Mouse (Mus musculus) v-Abl transformed pro-B cells (cell line): ENCODE data around the gene Optn.
"Not testable (repeated sequence)": the region's sequence is repeated elsewhere in the genome, so short reads cannot be mapped to it uniquely, and the experiment has no call there.

Source experiments
- in situ Hi-C, 2 experiments: fragments of 400-800 bp; cut with MboI; formaldehyde crosslinking; loops; one replicate each; pipeline ENCODE4 v1.15.1; 2025; ENCODE audit not compliant: unreplicated experiment in 2 of 2

Optn gene

GRCm38 (mm10) chr2:5063299-5064205 lies at the start of gene Optn:
Gene Optn, minus strand, starts transcription at chr2:5064051.
- in situ Hi-C loops, result no loop called here

GRCm38 (mm10) chr2:5112785-5113291 lies 49.0 kb upstream of the Optn start:
- in situ Hi-C loops, result no loop called here

GRCm38 (mm10) chr2:5102891-5103290 lies 39.0 kb upstream of the Optn start:
- in situ Hi-C loops, result no loop called here

- in situ Hi-C loops, result no loop called here
Observed at GRCm38 (mm10) chr2:5101743-5102245, 37.9 kb upstream of the Optn start.

- in situ Hi-C loops, result loop anchor here (10.0 to 25.0 kb wide), 5 partner anchors 706 to 1313 kb away; no protein-coding TSS in a partner anchor
Observed at GRCm38 (mm10) chr2:5099176-5099575, 35.3 kb upstream of the Optn start.

GRCm38 (mm10) chr2:5097786-5098445 lies 34.1 kb upstream of the Optn start:
- in situ Hi-C loops, result loop anchor here (10.0 to 25.0 kb wide), 5 partner anchors 707 to 1314 kb away; no protein-coding TSS in a partner anchor

- in situ Hi-C loops, result loop anchor here (10.0 to 25.0 kb wide), 5 partner anchors 709 to 1317 kb away; no protein-coding TSS in a partner anchor
Observed at GRCm38 (mm10) chr2:5095316-5095715, 31.5 kb upstream of the Optn start.

- in situ Hi-C loops, result loop anchor here (10.0 to 25.0 kb wide), 5 partner anchors 710 to 1317 kb away; no protein-coding TSS in a partner anchor
Observed at GRCm38 (mm10) chr2:5094876-5095275, 31.0 kb upstream of the Optn start.

- in situ Hi-C loops, result loop anchor here (10.0 to 25.0 kb wide), 5 partner anchors 714 to 1322 kb away; no protein-coding TSS in a partner anchor
Observed at GRCm38 (mm10) chr2:5090385-5090784, 26.5 kb upstream of the Optn start.

- in situ Hi-C loops, result loop anchor here (5.0 to 25.0 kb wide), 9 partner anchors 297 to 1325 kb away; no protein-coding TSS in a partner anchor
Observed at GRCm38 (mm10) chr2:5087667-5088066, 23.8 kb upstream of the Optn start.

- in situ Hi-C loops, result loop anchor here (10.0 to 25.0 kb wide), 7 partner anchors 301 to 1329 kb away; no protein-coding TSS in a partner anchor
Observed at GRCm38 (mm10) chr2:5083739-5084138, 19.9 kb upstream of the Optn start.

- in situ Hi-C loops, result loop anchor here (10.0 to 25.0 kb wide), 7 partner anchors 305 to 1332 kb away; no protein-coding TSS in a partner anchor
Observed at GRCm38 (mm10) chr2:5080053-5080787, 16.4 kb upstream of the Optn start.

- in situ Hi-C loops, result loop anchor here (25.0 kb wide), 3 partner anchors 834 to 1334 kb away; no protein-coding TSS in a partner anchor
Observed at GRCm38 (mm10) chr2:5077937-5078336, 14.1 kb upstream of the Optn start.

- in situ Hi-C loops, result loop anchor here (25.0 kb wide), 3 partner anchors 835 to 1335 kb away; no protein-coding TSS in a partner anchor
Observed at GRCm38 (mm10) chr2:5077490-5077889, 13.6 kb upstream of the Optn start.

GRCm38 (mm10) chr2:5075856-5076255 lies 12.0 kb upstream of the Optn start:
- in situ Hi-C loops, result loop anchor here (25.0 kb wide), 3 partner anchors 836 to 1336 kb away; no protein-coding TSS in a partner anchor

- in situ Hi-C loops, result loop anchor here (25.0 kb wide), 3 partner anchors 837 to 1337 kb away; no protein-coding TSS in a partner anchor
Observed at GRCm38 (mm10) chr2:5075432-5075831, 11.6 kb upstream of the Optn start.

- in situ Hi-C loops, result no loop called here
Observed at GRCm38 (mm10) chr2:5073785-5074184, 9.9 kb upstream of the Optn start.

- in situ Hi-C loops, result no loop called here
Observed at GRCm38 (mm10) chr2:5067951-5068350, 4.1 kb upstream of the Optn start.

- in situ Hi-C loops, result not testable (repeated sequence)
Observed at GRCm38 (mm10) chr2:5067254-5067653, 3.4 kb upstream of the Optn start.

GRCm38 (mm10) chr2:5064247-5064646 lies 396 bp upstream of the Optn start:
- in situ Hi-C loops, result no loop called here
